In genomic region chr13:92650956-92651355, GRCm38 (mm10) we compare ENCODE assay signal across 15 mouse cellular contexts. TPM values are rescaled to one million over a fixed set of nuclear protein-coding genes. Genes with fewer than 3 reads are reported as not detected.
A peak's percentile ranks its signal among the peaks of the same experiment; 100 is the strongest.
DNase-seq lines count a peak whose midpoint lies in the region; ATAC-seq lines count a peak whose summit lies in the region.
"Had no signal": no experiment of that assay in that cellular context is flagged by ENCODE, and none has a peak within 500 bp of the region (broad histone marks: within the 10 kb centered on the region; RNA-seq: fewer than 3 reads in every experiment).

No protein-coding gene starts in this region.

- 0 out of 2 replicates have a peak, but pooled peaks have one; percentile 18 for ATAC-seq in heart, embryonic 12.5 days (ENCODE audit: insufficient number of reproducible peaks, low FRiP score)
- peak; percentile 54; the same call in 1 of the 2 replicates for ATAC-seq in embryonic facial prominence, embryonic 14.5 days (ENCODE audit: low read depth)
- ATAC-seq in liver, embryonic 16.5 days (ENCODE audit: low read depth): peak; percentile 95
- ATAC-seq in stomach, embryonic 14.5 days (ENCODE audit: insufficient number of reproducible peaks, insufficient read depth, low FRiP score, low read depth): 0 out of 2 replicates have a peak, but pooled peaks have one; percentile 33
- no peak for ATAC-seq in midbrain, embryonic 15.5 days (replicated peaks)
- ATAC-seq: forebrain, postnatal 0 days; inflammation-experienced regulatory T-cells, adult 6 months had no signal

- DNase-seq in heart, postnatal 36 days: no peak
- DNase-seq in embryonic facial prominence, embryonic 14.5 days (ENCODE audit: low spot score): peak; percentile 42
- DNase-seq in layer of hippocampus, postnatal 10 days (ENCODE audit: low spot score in 2 of 2): no peak
- DNase-seq in adrenal gland, postnatal 14 days: no peak
- DNase-seq: cerebellum, adult 8-10 months; forebrain, postnatal 0 days; kidney, postnatal 14 days; layer of hippocampus, postnatal 36 days; midbrain, embryonic 14.5 days had no signal

- 58% methylated on average over 2 of the region's 2 CpGs for whole genome bisulfite sequencing in heart, embryonic 12.5 days
- WGBS in embryonic facial prominence, embryonic 14.5 days: 54% methylated on average over 2 of the region's 2 CpGs
- WGBS in liver, embryonic 16.5 days (ENCODE audit: insufficient replicate concordance): 45% methylated on average over 2 of the region's 2 CpGs
- 20% methylated on average over 2 of the region's 2 CpGs for WGBS in stomach, embryonic 14.5 days
- WGBS in midbrain, embryonic 15.5 days: 64% methylated on average over 2 of the region's 2 CpGs

- no peak overlapping the region; the same call in 1 of the 2 replicates for H3K4me2 ChIP-seq in heart, embryonic 12.5 days
- H3K4me2 ChIP-seq in embryonic facial prominence, embryonic 14.5 days (ENCODE audit: low read depth, low read length): no peak overlapping the region
- no peak overlapping the region for H3K4me2 ChIP-seq in liver, embryonic 16.5 days (ENCODE audit: low read depth, low read length)
- H3K4me2 ChIP-seq in stomach, embryonic 14.5 days (replicated peaks; ENCODE audit: low read depth, low read length): no peak overlapping the region
- no peak overlapping the region for H3K4me2 ChIP-seq in midbrain, embryonic 15.5 days
- H3K4me2 ChIP-seq: neural tube, embryonic 12.5 days had no signal

- H3K9me3 ChIP-seq in heart, embryonic 12.5 days (replicated peaks): no peaks in the 10 kb centered on the region
- no peaks in the 10 kb centered on the region for H3K9me3 ChIP-seq in embryonic facial prominence, embryonic 14.5 days (ENCODE audit: control insufficient read depth, low read length)
- no peaks in the 10 kb centered on the region for H3K9me3 ChIP-seq in liver, embryonic 16.5 days (replicated peaks; ENCODE audit: control insufficient read depth, low read length)
- H3K9me3 ChIP-seq in stomach, embryonic 14.5 days (ENCODE audit: control insufficient read depth, low read depth, low read length): no peaks in the 10 kb centered on the region
- no peaks in the 10 kb centered on the region for H3K9me3 ChIP-seq in midbrain, embryonic 15.5 days
- H3K9me3 ChIP-seq: neural tube, embryonic 12.5 days had no signal

- no peak overlapping the region for H3K27ac ChIP-seq in heart, embryonic 12.5 days (ENCODE audit: poor library complexity, severe bottlenecking)
- H3K27ac ChIP-seq in embryonic facial prominence, embryonic 14.5 days (replicated peaks; ENCODE audit: low read depth, low read length): no peak overlapping the region
- H3K27ac ChIP-seq in liver, embryonic 16.5 days (ENCODE audit: low read length): peak overlapping the region; percentile 89
- peak overlapping the region; percentile 29; the same call in 1 of the 2 replicates for H3K27ac ChIP-seq in stomach, embryonic 14.5 days (ENCODE audit: low read length)
- no peak overlapping the region for H3K27ac ChIP-seq in midbrain, embryonic 15.5 days
- H3K27ac ChIP-seq: neural tube, embryonic 12.5 days had no signal

- H3K4me1 ChIP-seq in heart, embryonic 12.5 days (replicated peaks): peaks cover 37% of the 10 kb centered on the region
- peaks cover 11% of the 10 kb centered on the region for H3K4me1 ChIP-seq in embryonic facial prominence, embryonic 14.5 days (ENCODE audit: control insufficient read depth, insufficient read depth, low read length)
- peaks cover 20% of the 10 kb centered on the region for H3K4me1 ChIP-seq in liver, embryonic 16.5 days (ENCODE audit: control insufficient read depth, low read depth, low read length)
- H3K4me1 ChIP-seq in stomach, embryonic 14.5 days (ENCODE audit: control insufficient read depth, insufficient read depth, low read length): peaks cover 26% of the 10 kb centered on the region
- H3K4me1 ChIP-seq in midbrain, embryonic 15.5 days: no peaks in the 10 kb centered on the region

- H3K27me3 ChIP-seq in heart, embryonic 12.5 days (replicated peaks): no peaks in the 10 kb centered on the region
- H3K27me3 ChIP-seq in embryonic facial prominence, embryonic 14.5 days (replicated peaks; ENCODE audit: control insufficient read depth, insufficient read depth, low read length): no peaks in the 10 kb centered on the region
- no peaks in the 10 kb centered on the region for H3K27me3 ChIP-seq in liver, embryonic 16.5 days (ENCODE audit: control insufficient read depth, insufficient read depth, low read depth, low read length)
- no peaks in the 10 kb centered on the region for H3K27me3 ChIP-seq in stomach, embryonic 14.5 days (ENCODE audit: control insufficient read depth, insufficient read depth, low read length)
- no peaks in the 10 kb centered on the region for H3K27me3 ChIP-seq in midbrain, embryonic 15.5 days (replicated peaks)
- H3K27me3 ChIP-seq: neural tube, embryonic 12.5 days had no signal

- intact Hi-C loops in heart, postnatal 36 days (cut with DNase I): no loop called here

- H3K36me3 ChIP-seq in heart, embryonic 12.5 days: no peaks in the 10 kb centered on the region
- H3K36me3 ChIP-seq in embryonic facial prominence, embryonic 14.5 days (ENCODE audit: control insufficient read depth, insufficient read depth, low read length): no peaks in the 10 kb centered on the region
- no peaks in the 10 kb centered on the region for H3K36me3 ChIP-seq in liver, embryonic 16.5 days (ENCODE audit: control insufficient read depth, insufficient read depth)
- H3K36me3 ChIP-seq in stomach, embryonic 14.5 days (ENCODE audit: control insufficient read depth, insufficient read depth, low read length): no peaks in the 10 kb centered on the region
- H3K36me3 ChIP-seq in midbrain, embryonic 15.5 days (replicated peaks): no peaks in the 10 kb centered on the region
- H3K36me3 ChIP-seq: neural tube, embryonic 12.5 days had no signal

- H3K9ac ChIP-seq in heart, embryonic 12.5 days: no peak overlapping the region
- no peak overlapping the region for H3K9ac ChIP-seq in embryonic facial prominence, embryonic 14.5 days (ENCODE audit: low read depth, low read length)
- no peak overlapping the region for H3K9ac ChIP-seq in liver, embryonic 16.5 days (ENCODE audit: low read depth, low read length)
- H3K9ac ChIP-seq in stomach, embryonic 14.5 days (replicated peaks; ENCODE audit: low read depth, low read length): no peak overlapping the region
- no peak overlapping the region for H3K9ac ChIP-seq in midbrain, embryonic 15.5 days
- H3K9ac ChIP-seq: forebrain, postnatal 0 days; neural tube, embryonic 12.5 days had no signal

- no peak overlapping the region for H3K4me3 ChIP-seq in heart, embryonic 12.5 days
- H3K4me3 ChIP-seq in embryonic facial prominence, embryonic 14.5 days (ENCODE audit: low read depth, low read length): no peak overlapping the region
- H3K4me3 ChIP-seq in liver, embryonic 16.5 days (ENCODE audit: low read depth, low read length): no peak overlapping the region
- H3K4me3 ChIP-seq in stomach, embryonic 14.5 days (ENCODE audit: low read depth, low read length): no peak overlapping the region
- H3K4me3 ChIP-seq in midbrain, embryonic 15.5 days: no peak overlapping the region
- H3K4me3 ChIP-seq: neural tube, embryonic 12.5 days had no signal

RNA-seq across cellular contexts. Expression of gene Serinc5, which starts 40.1 kb away (rescaled TPM):
- 15.2 and 15.4 TPM in 2 replicates for polyA plus RNA-seq in heart, embryonic 12.5 days (2016; fragmentation: Nextera tagmentation; extraction: Ambion mirVana)
- 10 to 100 TPM; 15.4 to 18.5 TPM for total RNA-seq in heart, postnatal 36 days (2021)
- polyA plus RNA-seq in embryonic facial prominence, embryonic 14.5 days (2014; fragmentation: Nextera tagmentation; extraction: Ambion mirVana): 19.8 and 20.0 TPM in 2 replicates
- polyA plus RNA-seq in liver, embryonic 16.5 days (2015; fragmentation: Nextera tagmentation; extraction: Ambion mirVana): 21.5 and 21.7 TPM in 2 replicates
- polyA plus RNA-seq in stomach, embryonic 14.5 days (2014; fragmentation: Nextera tagmentation; extraction: Ambion mirVana): 22.7 and 24.0 TPM in 2 replicates
- 18.1 and 18.6 TPM in 2 replicates for polyA plus RNA-seq in midbrain, embryonic 15.5 days (2015; fragmentation: Nextera tagmentation; extraction: Ambion mirVana)
- 10 to 100 TPM; 62.1 to 63.3 TPM for total RNA-seq in layer of hippocampus, postnatal 10 days (2021)
- total RNA-seq in adrenal gland, postnatal 14 days (2021): 50.4 and 53.1 TPM in 2 replicates

Comparison
In these comparisons a context has a peak if more than half of its experiments do, and no peak if none do; other contexts are left out.
1. H3K27ac ChIP-seq: peak in liver, embryonic 16.5 days (single experiment) and stomach, embryonic 14.5 days (single experiment); none in heart, embryonic 12.5 days (single experiment), embryonic facial prominence, embryonic 14.5 days (single experiment) and midbrain, embryonic 15.5 days (single experiment).